Mouse (Mus musculus): ENCODE measurements around the gene Map2. TPM values are rescaled to one million over a fixed set of nuclear protein-coding genes. Genes with fewer than 3 reads are reported as not detected.

Map2 gene
- total and polyA plus RNA-seq, 3 experiments = not detected

DNA sequence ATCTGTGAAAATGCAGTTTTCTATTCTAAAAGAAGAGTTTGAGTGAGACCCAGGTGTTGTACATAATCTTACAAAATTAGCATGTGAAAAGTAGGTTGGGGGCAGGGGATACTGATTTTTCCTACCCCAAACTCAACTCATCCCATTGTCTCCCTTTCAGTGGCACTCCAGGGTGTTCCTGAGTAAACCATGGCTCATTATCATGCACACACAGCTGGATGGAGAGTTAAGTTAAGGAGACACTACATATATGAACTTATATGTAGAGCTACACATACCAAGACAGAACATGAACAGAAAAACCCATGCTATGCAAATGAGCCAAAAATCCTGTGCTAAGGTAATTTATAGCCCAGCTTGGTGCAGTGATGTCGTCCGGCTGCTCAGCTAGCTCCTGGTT is 267.8 kb downstream of the Map2 start:
- H3K9me3 ChIP-seq (replicated peaks; ENCODE audit: insufficient read depth, low read length) = no peaks in the 10 kb centered on the region
- no peak for DNase-seq (ENCODE audit: low read depth, low spot score)
- no peaks in the 10 kb centered on the region for H3K79me2 ChIP-seq (ENCODE audit: control insufficient read depth, insufficient read depth, low read length, poor library complexity)
- no peak overlapping the region for H3K27ac ChIP-seq (ENCODE audit: control insufficient read depth, low read depth, low read length)
- no peak for TF ChIP-seq USF1 (IDR thresholded peaks at IDR 0.05; ENCODE audit: low read depth, low read length)
- no peaks in the 10 kb centered on the region for H3K27me3 ChIP-seq (ENCODE audit: control insufficient read depth in 1 of 2, insufficient read depth in 2 of 2, low read length in 2 of 2)
- H3K36me3 ChIP-seq (ENCODE audit: control insufficient read depth in 1 of 2, insufficient read depth in 2 of 2, low read length in 2 of 2) = no peaks in the 10 kb centered on the region
- no peak overlapping the region for H3K4me3 ChIP-seq (ENCODE audit: control insufficient read depth in 1 of 2, insufficient read depth in 1 of 2, low read depth in 2 of 2, low read length in 2 of 2)
- H3K4me1 ChIP-seq (ENCODE audit: control insufficient read depth in 1 of 2, insufficient read depth in 2 of 2, low read length in 2 of 2) = no peaks in the 10 kb centered on the region
- no peak overlapping the region for H3K9ac ChIP-seq (ENCODE audit: control insufficient read depth, low read depth, low read length, poor library complexity, severe bottlenecking)

GRCm38 (mm10) chr1:66449471-66449870 is 274.4 kb downstream of the Map2 start:
- TF ChIP-seq USF2 (IDR thresholded peaks at IDR 0.05; ENCODE audit: borderline replicate concordance in 1 of 2, insufficient read depth in 1 of 2, low read depth in 1 of 2, low read length in 2 of 2) = no peak
- no peak for TF ChIP-seq JUND (IDR thresholded peaks at IDR 0.05; ENCODE audit: low read depth, low read length)
- TF ChIP-seq ZKSCAN1 (IDR thresholded peaks at IDR 0.05; ENCODE audit: low read depth, low read length) = no peak
- TF ChIP-seq TCF12 (IDR thresholded peaks at IDR 0.05; ENCODE audit: low read depth, low read length) = no peak
- TF ChIP-seq ZNF384 (IDR thresholded peaks at IDR 0.05; ENCODE audit: low read depth, low read length) = no peak
- no peak for TF ChIP-seq NRF1 (IDR thresholded peaks at IDR 0.05; ENCODE audit: insufficient read depth, low read depth, low read length, poor library complexity, severe bottlenecking)
- TF ChIP-seq USF1 (IDR thresholded peaks at IDR 0.05; ENCODE audit: low read depth, low read length) = no peak
- no peak for TF ChIP-seq BHLHE40 (IDR thresholded peaks at IDR 0.05; ENCODE audit: borderline replicate concordance, low read depth, low read length)
- TF ChIP-seq KAT2A (conservative IDR thresholded peaks at IDR 0.05; ENCODE audit: low read depth, low read length) = no peak
- no peak for TF ChIP-seq CHD1 (IDR thresholded peaks at IDR 0.05; ENCODE audit: low read depth, low read length)
- Histone ChIP-seq H3K79me2 (ENCODE audit: control insufficient read depth, insufficient read depth, low read length, poor library complexity) (no peaks in the 10 kb centered on the region), H3K36me3 (ENCODE audit: control insufficient read depth in 1 of 2, insufficient read depth in 2 of 2, low read length in 2 of 2) (no peaks in the 10 kb centered on the region), H3K27me3 (ENCODE audit: control insufficient read depth in 1 of 2, insufficient read depth in 2 of 2, low read length in 2 of 2) (no peaks in the 10 kb centered on the region), H3K4me3 (ENCODE audit: control insufficient read depth in 1 of 2, insufficient read depth in 1 of 2, low read depth in 2 of 2, low read length in 2 of 2) (no peak overlapping the region), H3K4me1 (ENCODE audit: control insufficient read depth in 1 of 2, insufficient read depth in 2 of 2, low read length in 2 of 2) (no peaks in the 10 kb centered on the region), H3K9me3 (replicated peaks; ENCODE audit: insufficient read depth, low read length) (no peaks in the 10 kb centered on the region), H3K27ac (ENCODE audit: control insufficient read depth, low read depth, low read length) (no peak overlapping the region), H3K9ac (ENCODE audit: control insufficient read depth, low read depth, low read length, poor library complexity, severe bottlenecking) (no peak overlapping the region)
- no peak for DNase-seq (ENCODE audit: low read depth, low spot score)

- Histone ChIP-seq H3K79me2 (ENCODE audit: control insufficient read depth, insufficient read depth, low read length, poor library complexity) (no peaks in the 10 kb centered on the region), H3K9ac (ENCODE audit: control insufficient read depth, low read depth, low read length, poor library complexity, severe bottlenecking) (no peak overlapping the region), H3K4me1 (ENCODE audit: control insufficient read depth in 1 of 2, insufficient read depth in 2 of 2, low read length in 2 of 2) (no peaks in the 10 kb centered on the region), H3K9me3 (replicated peaks; ENCODE audit: insufficient read depth, low read length) (no peaks in the 10 kb centered on the region), H3K27ac (ENCODE audit: control insufficient read depth, low read depth, low read length) (no peak overlapping the region), H3K27me3 (ENCODE audit: control insufficient read depth in 1 of 2, insufficient read depth in 2 of 2, low read length in 2 of 2) (no peaks in the 10 kb centered on the region), H3K4me3 (ENCODE audit: control insufficient read depth in 1 of 2, insufficient read depth in 1 of 2, low read depth in 2 of 2, low read length in 2 of 2) (no peak overlapping the region), H3K36me3 (ENCODE audit: control insufficient read depth in 1 of 2, insufficient read depth in 2 of 2, low read length in 2 of 2) (no peaks in the 10 kb centered on the region)
- TF ChIP-seq POLR2AphosphoS2 (IDR thresholded peaks at IDR 0.05; ENCODE audit: low read length) (no peak), UBTF (IDR thresholded peaks at IDR 0.05; ENCODE audit: borderline replicate concordance, insufficient read depth, low read depth, low read length) (no peak), GABPA (IDR thresholded peaks at IDR 0.05; ENCODE audit: low read depth, low read length) (no peak), JUND (IDR thresholded peaks at IDR 0.05; ENCODE audit: low read depth, low read length) (no peak), MAFK (IDR thresholded peaks at IDR 0.05; ENCODE audit: borderline replicate concordance, low read depth, low read length) (no peak), MYB (IDR thresholded peaks at IDR 0.05; ENCODE audit: low read depth, low read length) (no peak), MEF2A (IDR thresholded peaks at IDR 0.05; ENCODE audit: extremely low read depth, insufficient replicate concordance, low read depth, low read length, poor library complexity, severe bottlenecking) (no peak)
- no peak for DNase-seq (ENCODE audit: low read depth, low spot score)
Observed at GRCm38 (mm10) chr1:66456580-66456979, 281.5 kb downstream of the Map2 start.
